Mouse (Mus musculus): ENCODE measurements around the gene Hist1h3f.

DNA sequence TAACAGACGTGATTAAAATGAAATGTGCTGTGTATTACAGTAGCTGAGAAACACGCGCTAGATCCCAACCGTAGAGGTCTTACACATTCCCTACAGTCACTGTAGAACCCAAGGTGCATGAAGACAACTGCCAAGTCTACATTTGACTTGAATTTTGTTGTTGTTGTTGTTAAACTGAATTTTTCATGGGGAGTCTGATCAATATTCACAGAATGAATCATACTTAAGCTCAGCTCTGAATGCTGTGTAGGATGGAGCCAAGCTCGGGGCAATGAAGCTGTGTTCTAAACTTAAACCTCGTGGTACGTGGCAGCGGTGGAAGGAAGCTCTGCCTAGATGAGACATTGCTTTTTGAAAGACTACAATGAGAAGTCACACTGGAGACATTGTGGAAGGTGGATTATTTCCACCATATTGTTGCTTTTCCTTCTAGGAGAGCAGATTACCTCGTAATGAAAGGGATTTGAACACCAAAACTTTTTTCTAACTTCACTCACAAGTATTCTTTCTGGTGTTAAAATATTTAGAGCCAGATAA, 41.8 kb upstream of the Hist1h3f start:
- TF ChIP-seq ZMIZ1 (IDR thresholded peaks at IDR 0.05; ENCODE audit: low read depth, low read length) = no peak
- no peak for TF ChIP-seq RCOR1 (IDR thresholded peaks at IDR 0.05; ENCODE audit: low read depth, low read length)
- TF ChIP-seq MAX (IDR thresholded peaks at IDR 0.05; ENCODE audit: low read length) = no peak
- TF ChIP-seq ZC3H11A (IDR thresholded peaks at IDR 0.05; ENCODE audit: low read depth, low read length) = no peak
- no peak for TF ChIP-seq CTCF (IDR thresholded peaks at IDR 0.05 in 2 of 3, conservative IDR thresholded peaks at IDR 0.05 in 1 of 3; ENCODE audit: control insufficient read depth in 1 of 3, insufficient read depth in 1 of 3, low read depth in 2 of 3, low read length in 3 of 3, poor library complexity in 1 of 3, severe bottlenecking in 1 of 3)
- no peak for TF ChIP-seq POLR2A (IDR thresholded peaks at IDR 0.05; ENCODE audit: control insufficient read depth in 1 of 2, insufficient read depth in 1 of 2, low read depth in 1 of 2, low read length in 2 of 2, poor library complexity in 1 of 2)
- TF ChIP-seq TAL1 (IDR thresholded peaks at IDR 0.05; ENCODE audit: low read length) = no peak
- no peak for TF ChIP-seq ZKSCAN1 (IDR thresholded peaks at IDR 0.05; ENCODE audit: low read depth, low read length)
- TF ChIP-seq NRF1 (IDR thresholded peaks at IDR 0.05; ENCODE audit: insufficient read depth, low read depth, low read length, poor library complexity, severe bottlenecking) = no peak
- no peak for TF ChIP-seq UBTF (IDR thresholded peaks at IDR 0.05; ENCODE audit: borderline replicate concordance, insufficient read depth, low read depth, low read length)
- TF ChIP-seq CHD2 (IDR thresholded peaks at IDR 0.05; ENCODE audit: low read length) = no peak
- no peak for TF ChIP-seq ETS1 (IDR thresholded peaks at IDR 0.05; ENCODE audit: low read depth, low read length)
- TF ChIP-seq HCFC1 (IDR thresholded peaks at IDR 0.05; ENCODE audit: low read depth, low read length) = no peak

Data from MEL (cell line).